Mouse (Mus musculus) G1E (cell line): ENCODE results near the gene Slc5a4b. TPM values are rescaled to one million over a fixed set of nuclear protein-coding genes. Genes with fewer than 3 reads are reported as not detected.

Source experiments
- ATAC-seq: 2 replicates; pipeline ENCODE4 v1.8.0; 2016; ENCODE audit warnings: mild to moderate bottlenecking; ENCODE audit not compliant: insufficient number of reproducible peaks, poor library complexity, low FRiP score, severe bottlenecking; ENCODE audit errors: extremely low read depth
- DNase-seq: peaks from one replicate; pipeline ENCODE4 v3.0.0; 2012; ENCODE audit warnings: low spot score
- H3K27me3 ChIP-seq: 2 replicates; pipeline ENCODE4 v1.6.1; 2012; ENCODE audit warnings: mild to moderate bottlenecking, low read length, inconsistent platforms; ENCODE audit not compliant: insufficient read depth
- H3K36me3 ChIP-seq: replicated peaks from 2 replicates; pipeline ENCODE3; 2012; ENCODE audit warnings: mild to moderate bottlenecking, inconsistent platforms
- H3K4me1 ChIP-seq: 2 replicates; pipeline ENCODE4 v1.6.1; 2012; ENCODE audit warnings: low read depth, low read length, inconsistent platforms, mixed read lengths; ENCODE audit not compliant: insufficient read depth
- H3K4me3 ChIP-seq: 2 replicates; pipeline ENCODE4 v1.5.1; 2012; ENCODE audit warnings: low read depth, mild to moderate bottlenecking, inconsistent platforms, low read length, moderate library complexity, mixed read lengths
- H3K9me3 ChIP-seq: replicated peaks from 2 replicates; pipeline ENCODE4 v1.6.1; 2012; ENCODE audit warnings: inconsistent platforms
- CTCF ChIP-seq: IDR thresholded peaks from 2 replicates; pipeline ENCODE4 v1.5.1; 2012; ENCODE audit warnings: low read depth, low read length, inconsistent platforms, mixed read lengths
- GATA1 ChIP-seq: IDR thresholded peaks from 2 replicates; pipeline ENCODE4 v1.6.1; 2012; ENCODE audit warnings: borderline replicate concordance, low read length, inconsistent platforms, mixed read lengths
- GATA2 ChIP-seq: IDR thresholded peaks from 2 replicates; pipeline ENCODE4 v1.6.1; 2012; ENCODE audit warnings: low read depth, low read length, inconsistent platforms, borderline replicate concordance
- POLR2AphosphoS5 ChIP-seq: IDR thresholded peaks from 2 replicates; pipeline ENCODE4 v1.6.1; 2012; ENCODE audit warnings: low read depth, low read length, inconsistent platforms; ENCODE audit not compliant: insufficient replicate concordance
- TAL1 ChIP-seq: conservative IDR thresholded peaks from 2 replicates; pipeline ENCODE4 v1.6.1; 2012; ENCODE audit warnings: low read depth, low read length, inconsistent platforms, mixed read lengths
- polyA plus RNA-seq: library from polyadenylated mRNA; stranded (reverse); fragments of >175 nt; gene quantifications from 2 replicates; pipeline ENCODE4 v1.2.3, GENCODE M21; 2012
- total RNA-seq, 2 experiments: library from RNA; stranded (forward) in 1 of 2; stranded (reverse) in 1 of 2; fragments of 200-1000 nt in 1 of 2; fragments of >200 nt in 1 of 2; fragmentation: Nextera tagmentation in 1 of 2; gene quantifications; 2 replicates each; pipeline ENCODE4 v1.2.3; 2014 to 2017

Gene Slc5a4b
- total and polyA plus RNA-seq, 3 experiments, result not detected

DNA sequence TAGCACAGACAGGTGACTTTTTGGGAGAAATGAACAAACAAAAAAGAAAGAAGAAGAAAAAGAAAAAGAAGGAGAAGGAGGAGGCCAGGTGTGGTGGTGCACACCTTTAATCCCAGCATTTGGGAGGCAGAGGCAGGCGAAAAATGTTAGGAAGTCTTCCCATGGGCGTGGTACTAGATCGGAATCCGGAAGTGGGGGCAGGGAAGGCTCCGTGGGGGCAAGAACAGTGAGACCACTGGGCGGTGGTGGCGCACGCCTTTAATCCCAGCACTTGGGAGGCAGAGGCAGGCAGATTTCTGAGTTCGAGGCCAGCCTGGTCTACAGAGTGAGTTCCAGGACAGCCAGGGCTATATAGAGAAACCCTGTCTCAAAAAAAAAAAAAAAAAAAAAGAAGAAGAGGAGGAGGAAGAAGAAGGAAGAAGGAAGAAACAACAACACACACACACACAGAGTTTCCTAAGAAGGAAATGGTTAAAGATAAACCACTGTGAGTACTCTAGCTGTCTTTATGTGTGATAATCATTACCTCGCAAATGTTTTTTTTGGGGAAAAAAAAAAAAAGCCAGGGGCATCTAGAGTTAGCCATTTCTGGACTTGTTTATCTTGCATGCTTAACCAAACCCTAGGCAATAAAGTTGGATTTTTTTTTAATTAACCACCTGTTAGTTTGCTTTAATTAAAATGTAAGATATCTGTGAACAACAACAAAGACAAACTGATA is 85.1 kb downstream of the Slc5a4b start:
- no peak for DNase-seq
- no peaks in the 10 kb centered on the region for H3K9me3 ChIP-seq
- no peak overlapping the region for H3K4me3 ChIP-seq
- TF ChIP-seq GATA2 (no peak), CTCF (no peak), GATA1 (no peak), TAL1 (no peak), POLR2AphosphoS5 (no peak)
- no peak for ATAC-seq
- H3K4me1 ChIP-seq, result peaks cover 14% of the 10 kb centered on the region; the same call in 1 of the 2 replicates
- no peaks in the 10 kb centered on the region for H3K36me3 ChIP-seq
- H3K27me3 ChIP-seq, result no peaks in the 10 kb centered on the region

DNA sequence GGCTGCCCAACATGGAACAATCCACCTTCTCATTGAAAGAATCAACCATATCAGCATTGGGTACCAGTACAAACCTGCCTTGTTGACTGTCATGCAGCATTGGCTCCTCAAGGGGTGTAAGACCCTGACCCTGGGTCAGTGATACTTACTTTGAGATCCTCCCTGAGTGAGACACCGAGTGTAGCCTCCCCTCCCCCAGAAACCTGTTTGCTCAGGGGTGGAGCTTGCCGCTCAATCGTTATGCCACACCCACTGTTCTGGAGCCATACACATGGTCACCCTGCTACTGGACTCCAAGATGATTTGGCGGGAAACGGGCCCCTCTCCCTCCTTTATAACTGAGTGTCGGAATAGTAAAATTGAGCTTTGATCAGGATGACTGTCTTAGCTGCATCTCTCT is 86.8 kb downstream of the Slc5a4b start:
- H3K9me3 ChIP-seq, result no peaks in the 10 kb centered on the region
- no peak for ATAC-seq
- TF ChIP-seq GATA2 (no peak), TAL1 (no peak), POLR2AphosphoS5 (no peak), GATA1 (no peak), CTCF (no peak)

DNA sequence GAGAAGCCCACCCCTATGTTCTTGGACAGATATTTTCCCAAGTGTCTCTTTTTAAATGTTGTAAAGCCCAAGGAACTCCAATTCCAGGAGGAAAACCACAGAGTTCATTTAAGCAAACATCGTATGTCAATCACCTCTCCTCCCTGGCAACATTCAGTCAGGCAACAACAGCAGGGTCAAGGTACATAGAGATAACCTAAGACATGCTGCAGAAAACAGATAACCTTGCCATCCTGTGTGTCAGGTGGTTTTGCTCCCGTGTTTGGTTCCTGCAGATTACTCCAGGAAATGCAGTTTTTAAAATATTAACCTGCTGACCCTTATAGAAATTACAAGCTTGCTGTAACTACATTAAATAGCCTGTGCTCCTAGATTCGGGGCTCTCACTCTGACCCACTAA is 89.0 kb downstream of the Slc5a4b start:
- Histone ChIP-seq H3K4me3 (no peak overlapping the region), H3K9me3 (no peaks in the 10 kb centered on the region), H3K4me1 (peaks cover 2% of the 10 kb centered on the region; the same call in 1 of the 2 replicates), H3K27me3 (no peaks in the 10 kb centered on the region), H3K36me3 (no peaks in the 10 kb centered on the region)
- DNase-seq (no peak), ATAC-seq (no peak)
- TF ChIP-seq GATA1, result no peak
- TF ChIP-seq CTCF, result no peak
- TF ChIP-seq TAL1, result no peak
- TF ChIP-seq GATA2, result no peak
- TF ChIP-seq POLR2AphosphoS5, result no peak

More for the DNA sequence above, 86.8 kb downstream of the Slc5a4b start:
- Histone ChIP-seq H3K36me3 (no peaks in the 10 kb centered on the region), H3K27me3 (no peaks in the 10 kb centered on the region), H3K4me1 (peaks cover 11% of the 10 kb centered on the region; the same call in 1 of the 2 replicates), H3K4me3 (no peak overlapping the region)
- DNase-seq, result no peak

DNA sequence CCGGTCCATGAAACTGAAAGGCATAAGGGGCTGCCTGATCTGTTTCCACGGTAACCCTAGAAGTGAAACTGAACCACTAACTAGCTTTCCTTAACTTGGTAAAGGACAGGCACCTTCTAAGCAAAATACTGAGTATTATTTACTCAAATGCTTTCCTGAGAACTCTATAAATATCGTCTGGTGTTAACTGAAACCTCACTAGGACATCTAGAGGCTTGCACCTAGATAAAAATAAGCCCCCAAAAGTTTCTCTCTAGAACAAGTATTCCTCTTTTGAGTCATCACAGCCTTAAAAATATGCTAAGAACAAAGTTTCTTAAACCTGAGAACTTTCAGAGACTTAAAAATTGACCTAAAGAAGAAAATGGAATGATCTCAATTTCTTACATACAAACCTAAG is 93.9 kb downstream of the Slc5a4b start:
- ATAC-seq, result no peak
- Histone ChIP-seq H3K36me3 (no peaks in the 10 kb centered on the region), H3K27me3 (no peaks in the 10 kb centered on the region), H3K9me3 (no peaks in the 10 kb centered on the region), H3K4me3 (no peak overlapping the region), H3K4me1 (peaks cover 2% of the 10 kb centered on the region; the same call in 1 of the 2 replicates)
- no peak for DNase-seq
- no peak for TF ChIP-seq TAL1
- TF ChIP-seq GATA2, result no peak
- TF ChIP-seq GATA1, result no peak
- TF ChIP-seq CTCF, result no peak
- no peak for TF ChIP-seq POLR2AphosphoS5

DNA sequence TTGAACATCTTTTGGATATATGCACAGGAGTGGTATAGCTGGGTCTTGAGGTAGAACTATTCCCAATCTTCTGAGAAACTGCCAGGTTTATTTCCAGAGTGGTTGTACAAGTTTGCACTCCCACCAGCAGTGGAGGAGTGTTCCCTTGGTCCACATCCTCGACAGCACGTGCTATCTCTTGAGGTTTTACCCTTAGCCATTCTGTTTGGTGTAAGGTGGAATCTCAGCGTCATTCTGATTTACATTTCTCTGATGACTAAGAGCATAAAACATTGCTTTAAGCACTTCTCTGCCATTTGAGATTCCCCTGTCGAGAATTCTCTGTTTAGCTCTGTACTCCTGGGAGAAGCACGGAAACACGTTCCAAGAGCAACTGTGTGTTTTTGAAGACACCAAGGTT is 97.8 kb downstream of the Slc5a4b start:
- no peak overlapping the region for H3K4me3 ChIP-seq
- no peaks in the 10 kb centered on the region for H3K9me3 ChIP-seq
- no peaks in the 10 kb centered on the region for H3K4me1 ChIP-seq
- ATAC-seq, result no peak
- no peaks in the 10 kb centered on the region for H3K36me3 ChIP-seq
- no peak for DNase-seq
- peaks cover 5% of the 10 kb centered on the region; the same call in 1 of the 2 replicates for H3K27me3 ChIP-seq
- no peak for TF ChIP-seq CTCF
- no peak for TF ChIP-seq GATA1
- no peak for TF ChIP-seq TAL1
- TF ChIP-seq POLR2AphosphoS5, result no peak
- TF ChIP-seq GATA2, result no peak

DNA sequence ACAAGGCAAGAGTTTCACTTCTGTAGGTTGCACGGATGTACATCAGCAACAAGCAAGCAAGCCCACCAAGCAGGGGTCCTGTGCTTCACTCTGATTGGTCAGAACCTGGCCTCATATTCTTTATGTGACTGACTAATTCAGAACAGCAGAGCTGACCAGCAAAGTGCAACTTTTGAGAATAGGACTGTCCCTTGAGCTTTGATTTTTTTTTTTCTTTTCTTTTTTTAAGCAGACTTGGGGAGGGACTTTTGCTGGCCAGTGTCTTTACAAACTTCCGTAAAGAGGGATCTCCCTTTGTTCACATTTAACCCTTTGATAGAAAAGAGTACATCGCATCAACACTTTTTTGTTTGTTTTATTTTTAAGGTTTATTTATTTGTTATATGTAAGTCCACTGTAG is 100.9 kb downstream of the Slc5a4b start:
- TF ChIP-seq GATA1, result no peak
- TF ChIP-seq CTCF, result no peak
- TF ChIP-seq TAL1, result no peak
- TF ChIP-seq POLR2AphosphoS5, result no peak
- no peak for TF ChIP-seq GATA2
- H3K4me1 ChIP-seq, result no peaks in the 10 kb centered on the region
- H3K9me3 ChIP-seq, result no peaks in the 10 kb centered on the region
- no peaks in the 10 kb centered on the region for H3K36me3 ChIP-seq
- no peak for ATAC-seq
- no peak overlapping the region for H3K4me3 ChIP-seq
- peaks cover 5% of the 10 kb centered on the region; the same call in 1 of the 2 replicates for H3K27me3 ChIP-seq
- no peak for DNase-seq

Other genes starting within 250 kb of the Slc5a4b start
- gene Derl3, start 217.5 kb downstream of the Slc5a4b start, total RNA-seq (2014; fragmentation: Nextera tagmentation), result not detected in 2 replicates
- gene Derl3, start 217.5 kb downstream of the Slc5a4b start, total RNA-seq (2017), result 0.22 TPM in 1 of 2 replicates, not detected in the other
- gene Derl3, start 217.5 kb downstream of the Slc5a4b start, polyA plus RNA-seq, result not detected in 2 replicates
- gene Smarcb1, start 189.3 kb downstream of the Slc5a4b start, total RNA-seq (2014; fragmentation: Nextera tagmentation), result 48.4 and 54.9 TPM in 2 replicates
- gene Smarcb1, start 189.3 kb downstream of the Slc5a4b start, total RNA-seq (2017), result 54.9 and 55.7 TPM in 2 replicates
- gene Smarcb1, start 189.3 kb downstream of the Slc5a4b start, polyA plus RNA-seq, result 254 and 362 TPM in 2 replicates
- gene Chchd10, start 177.8 kb downstream of the Slc5a4b start, total RNA-seq (2014; fragmentation: Nextera tagmentation), result 135 and 169 TPM in 2 replicates
- 96.3 and 127 TPM in 2 replicates for gene Chchd10, start 177.8 kb downstream of the Slc5a4b start, total RNA-seq (2017)
- 376 and 450 TPM in 2 replicates for gene Chchd10, start 177.8 kb downstream of the Slc5a4b start, polyA plus RNA-seq
- gene Mmp11, start 174.5 kb downstream of the Slc5a4b start, total RNA-seq (2014; fragmentation: Nextera tagmentation), result not detected in 2 replicates
- 0.11 and 0.12 TPM in 2 replicates for gene Mmp11, start 174.5 kb downstream of the Slc5a4b start, total RNA-seq (2017)
- gene Mmp11, start 174.5 kb downstream of the Slc5a4b start, polyA plus RNA-seq, result 0.08 TPM in 1 of 2 replicates, not detected in the other
- gene Gm867, start 170.3 kb downstream of the Slc5a4b start, total RNA-seq (2014; fragmentation: Nextera tagmentation), result 3.0 and 45.1 TPM in 2 replicates
- not detected in 2 replicates for gene Gm867, start 170.3 kb downstream of the Slc5a4b start, total RNA-seq (2017)
- not detected in 2 replicates for gene Gm867, start 170.3 kb downstream of the Slc5a4b start, polyA plus RNA-seq
- not detected in 2 replicates for gene Vpreb3, start 167.9 kb downstream of the Slc5a4b start, total RNA-seq (2014; fragmentation: Nextera tagmentation)
- not detected in 2 replicates for gene Vpreb3, start 167.9 kb downstream of the Slc5a4b start, total RNA-seq (2017)
- gene Vpreb3, start 167.9 kb downstream of the Slc5a4b start, polyA plus RNA-seq, result not detected in 2 replicates
- not detected in 2 replicates for gene Gm5134, start 156.4 kb downstream of the Slc5a4b start, total RNA-seq (2014; fragmentation: Nextera tagmentation)
- gene Gm5134, start 156.4 kb downstream of the Slc5a4b start, total RNA-seq (2017), result not detected in 2 replicates
- gene Gm5134, start 156.4 kb downstream of the Slc5a4b start, polyA plus RNA-seq, result not detected in 2 replicates
- 27.2 and 27.8 TPM in 2 replicates for gene Zfp280b, start 78.3 kb downstream of the Slc5a4b start, total RNA-seq (2014; fragmentation: Nextera tagmentation)
- 9.9 and 11.3 TPM in 2 replicates for gene Zfp280b, start 78.3 kb downstream of the Slc5a4b start, total RNA-seq (2017)
- 5.3 and 7.9 TPM in 2 replicates for gene Zfp280b, start 78.3 kb downstream of the Slc5a4b start, polyA plus RNA-seq
- gene Slc5a4a, start 36.5 kb upstream of the Slc5a4b start, total RNA-seq (2014; fragmentation: Nextera tagmentation), result not detected in 2 replicates
- gene Slc5a4a, start 36.5 kb upstream of the Slc5a4b start, total RNA-seq (2017), result not detected in 2 replicates
- not detected in 2 replicates for gene Slc5a4a, start 36.5 kb upstream of the Slc5a4b start, polyA plus RNA-seq
- gene Prmt2, start 126.9 kb upstream of the Slc5a4b start, total RNA-seq (2014; fragmentation: Nextera tagmentation), result 2.1 and 2.2 TPM in 2 replicates
- gene Prmt2, start 126.9 kb upstream of the Slc5a4b start, total RNA-seq (2017), result 2.9 and 4.1 TPM in 2 replicates
- 1.0 and 1.4 TPM in 2 replicates for gene Prmt2, start 126.9 kb upstream of the Slc5a4b start, polyA plus RNA-seq
- gene S100b, start 142.9 kb upstream of the Slc5a4b start, total RNA-seq (2014; fragmentation: Nextera tagmentation), result not detected in 2 replicates
- 0.12 TPM in 1 of 2 replicates, not detected in the other for gene S100b, start 142.9 kb upstream of the Slc5a4b start, total RNA-seq (2017)
- not detected in 2 replicates for gene S100b, start 142.9 kb upstream of the Slc5a4b start, polyA plus RNA-seq
- 2.6 and 2.8 TPM in 2 replicates for gene Dip2a, start 234.3 kb upstream of the Slc5a4b start, total RNA-seq (2014; fragmentation: Nextera tagmentation)
- gene Dip2a, start 234.3 kb upstream of the Slc5a4b start, total RNA-seq (2017), result 2.6 and 4.3 TPM in 2 replicates
- gene Dip2a, start 234.3 kb upstream of the Slc5a4b start, polyA plus RNA-seq, result 1.1 and 1.5 TPM in 2 replicates